Mouse (Mus musculus) hindbrain, embryonic 10.5 days (tissue): Measurements from ENCODE around the gene Klf16. TPM values are rescaled to one million over a fixed set of nuclear protein-coding genes. Genes with fewer than 3 reads are reported as not detected.
A peak's percentile ranks its signal among the peaks of the same experiment; 100 is the strongest.

Experiments
- DNase-seq: peaks from one replicate; pipeline ENCODE4 v3.0.0-alpha.2; 2017; ENCODE audit warnings: low spot score
- H3K27ac ChIP-seq: fragments of 300-500 bp; sonication (generic); 2 replicates; pipeline ENCODE4 v1.5.1; 2016; ENCODE audit warnings: mild to moderate bottlenecking, moderate library complexity
- H3K27me3 ChIP-seq: fragments of 300-500 bp; sonication (generic); 2 replicates; pipeline ENCODE4 v1.6.1; 2016; ENCODE audit warnings: mild to moderate bottlenecking; ENCODE audit not compliant: poor library complexity, insufficient read depth, severe bottlenecking
- H3K36me3 ChIP-seq: fragments of 300-500 bp; sonication (generic); 2 replicates; pipeline ENCODE4 v1.6.1; 2016; ENCODE audit warnings: mild to moderate bottlenecking, moderate library complexity
- H3K4me1 ChIP-seq: fragments of 300-500 bp; sonication (generic); replicated peaks from 2 replicates; pipeline ENCODE4 v1.6.1; 2016; ENCODE audit warnings: mild to moderate bottlenecking
- H3K4me3 ChIP-seq: fragments of 300-500 bp; sonication (generic); 2 replicates; pipeline ENCODE4 v1.5.1; 2016; ENCODE audit warnings: mild to moderate bottlenecking, moderate library complexity
- H3K9me3 ChIP-seq: fragments of 300-500 bp; sonication (generic); 2 replicates; pipeline ENCODE4 v1.6.1; 2016; ENCODE audit warnings: mild to moderate bottlenecking, moderate library complexity
- WGBS: fragments of 180-500 bp; shearing (Covaris S2); methylation state at CpG from one replicate; pipeline ENCODE4 v1.1.7; 2016; 5-methylcytosine and 5-hydroxymethylcytosine counted together
- polyA plus RNA-seq: library from polyadenylated mRNA; unstranded; fragments of >200 nt; fragmentation: Nextera tagmentation; extraction: Ambion mirVana; gene quantifications from 2 replicates; pipeline ENCODE4 v1.2.1, GENCODE M21; 2016

The Klf16 gene
- 6.9 and 7.3 TPM in 2 replicates for polyA plus RNA-seq

GRCm38 (mm10) chr10:80577195-80578130 is at the start of gene Klf16:
TSS of gene Klf16 (minus strand) at chr10:80577321.
- Histone ChIP-seq H3K4me3 (peak within 1 kb of the TSS; percentile 79), H3K4me1 (peaks cover 66% of the 10 kb centered on the region), H3K27me3 (0 out of 2 replicates have a peak, but pooled peaks cover 3% of the 10 kb centered on the region), H3K36me3 (peaks cover 7% of the 10 kb centered on the region), H3K27ac (peak within 1 kb of the TSS; percentile 90), H3K9me3 (no peaks in the 10 kb centered on the region)
- peak; percentile 96 for DNase-seq
- under 1% methylated on average over 83 of the region's 97 CpGs for WGBS

- peaks cover 78% of the 10 kb centered on the region for H3K4me1 ChIP-seq
- H3K36me3 ChIP-seq = peaks cover 39% of the 10 kb centered on the region
- WGBS = 90% methylated on average over 4 of the region's 4 CpGs
- no peak for DNase-seq
- no peaks in the 10 kb centered on the region for H3K27me3 ChIP-seq
- H3K9me3 ChIP-seq = no peaks in the 10 kb centered on the region
- no peak overlapping the region for H3K27ac ChIP-seq
- H3K4me3 ChIP-seq = no peak overlapping the region
Observed at GRCm38 (mm10) chr10:80625764-80626163, 48.6 kb upstream of the Klf16 start.

- no peaks in the 10 kb centered on the region for H3K9me3 ChIP-seq
- H3K36me3 ChIP-seq = peaks cover 18% of the 10 kb centered on the region
- no peaks in the 10 kb centered on the region for H3K27me3 ChIP-seq
- 14% methylated on average over 15 of the region's 15 CpGs for WGBS
- peak; percentile 69 for DNase-seq
- peak overlapping the region; percentile 77 for H3K4me3 ChIP-seq
- peak overlapping the region; percentile 96 for H3K27ac ChIP-seq
- H3K4me1 ChIP-seq = peaks cover 70% of the 10 kb centered on the region
Observed at GRCm38 (mm10) chr10:80623457-80624191, 46.5 kb upstream of the Klf16 start.

GRCm38 (mm10) chr10:80622661-80623456 is 45.7 kb upstream of the Klf16 start, which contains the start of gene Csnk1g2:
TSS of gene Csnk1g2 (plus strand) at chr10:80622838.
- H3K9me3 ChIP-seq = no peaks in the 10 kb centered on the region
- H3K27me3 ChIP-seq = no peaks in the 10 kb centered on the region
- H3K4me3 ChIP-seq = peak within 1 kb of the TSS; percentile 77
- H3K27ac ChIP-seq = peak within 1 kb of the TSS; percentile 96
- peaks cover 62% of the 10 kb centered on the region for H3K4me1 ChIP-seq
- peaks cover 17% of the 10 kb centered on the region for H3K36me3 ChIP-seq
- no peak for DNase-seq
- under 1% methylated on average over 83 of the region's 85 CpGs for WGBS

GRCm38 (mm10) chr10:80621940-80622660 is 45.0 kb upstream of the Klf16 start:
- peak overlapping the region; percentile 77 for H3K4me3 ChIP-seq
- DNase-seq = peak; percentile 99
- H3K4me1 ChIP-seq = peaks cover 55% of the 10 kb centered on the region
- peak overlapping the region; percentile 96 for H3K27ac ChIP-seq
- no peaks in the 10 kb centered on the region for H3K27me3 ChIP-seq
- under 1% methylated on average over 64 of the region's 64 CpGs for WGBS
- peaks cover 17% of the 10 kb centered on the region for H3K36me3 ChIP-seq
- no peaks in the 10 kb centered on the region for H3K9me3 ChIP-seq

GRCm38 (mm10) chr10:80621690-80621939 is 44.5 kb upstream of the Klf16 start:
- H3K4me1 ChIP-seq = peaks cover 55% of the 10 kb centered on the region
- 6% methylated on average over 9 of the region's 9 CpGs for WGBS

GRCm38 (mm10) chr10:80620796-80621689 is 43.9 kb upstream of the Klf16 start:
- H3K27me3 ChIP-seq = no peaks in the 10 kb centered on the region
- H3K27ac ChIP-seq = peak overlapping the region; percentile 96
- peaks cover 54% of the 10 kb centered on the region for H3K4me1 ChIP-seq
- no peak for DNase-seq
- H3K9me3 ChIP-seq = no peaks in the 10 kb centered on the region
- peaks cover 20% of the 10 kb centered on the region for H3K36me3 ChIP-seq
- 58% methylated on average over 16 of the region's 16 CpGs for WGBS
- peak overlapping the region; percentile 77 for H3K4me3 ChIP-seq

More at GRCm38 (mm10) chr10:80621690-80621939, 44.5 kb upstream of the Klf16 start:
- DNase-seq = no peak
- Histone ChIP-seq H3K9me3 (no peaks in the 10 kb centered on the region), H3K4me3 (peak overlapping the region; percentile 77), H3K36me3 (peaks cover 17% of the 10 kb centered on the region), H3K27me3 (no peaks in the 10 kb centered on the region), H3K27ac (peak overlapping the region; percentile 96)

- no peak for DNase-seq
- peak overlapping the region; percentile 2; the same call in 1 of the 2 replicates for H3K4me3 ChIP-seq
- H3K27ac ChIP-seq = 0 out of 2 replicates have a peak overlapping the region, but pooled peaks have one; percentile 50
- H3K27me3 ChIP-seq = no peaks in the 10 kb centered on the region
- 87% methylated on average over 9 of the region's 9 CpGs for WGBS
- H3K9me3 ChIP-seq = no peaks in the 10 kb centered on the region
- H3K36me3 ChIP-seq = peaks cover 20% of the 10 kb centered on the region
- H3K4me1 ChIP-seq = peaks cover 47% of the 10 kb centered on the region
Observed at GRCm38 (mm10) chr10:80620365-80620764, 43.2 kb upstream of the Klf16 start.

- Histone ChIP-seq H3K36me3 (peaks cover 20% of the 10 kb centered on the region), H3K4me1 (peaks cover 40% of the 10 kb centered on the region), H3K27me3 (no peaks in the 10 kb centered on the region), H3K4me3 (peak overlapping the region; percentile 2; the same call in 1 of the 2 replicates), H3K27ac (0 out of 2 replicates have a peak overlapping the region, but pooled peaks have one; percentile 50), H3K9me3 (no peaks in the 10 kb centered on the region)
- DNase-seq = no peak
- 32% methylated on average over 8 of the region's 8 CpGs for WGBS
Observed at GRCm38 (mm10) chr10:80619465-80620244, 42.5 kb upstream of the Klf16 start.

- Histone ChIP-seq H3K4me1 (peaks cover 25% of the 10 kb centered on the region), H3K27ac (peak overlapping the region; percentile 9; the same call in 1 of the 2 replicates), H3K9me3 (no peaks in the 10 kb centered on the region), H3K36me3 (peaks cover 34% of the 10 kb centered on the region), H3K27me3 (no peaks in the 10 kb centered on the region), H3K4me3 (0 out of 2 replicates have a peak overlapping the region, but pooled peaks have one; percentile 9)
- 79% methylated on average over 9 of the region's 9 CpGs for WGBS
- no peak for DNase-seq
Observed at GRCm38 (mm10) chr10:80618181-80618580, 41.1 kb upstream of the Klf16 start.
